Mouse (Mus musculus): ENCODE measurements around the gene Dnaaf3.

Gene Dnaaf3

DNA sequence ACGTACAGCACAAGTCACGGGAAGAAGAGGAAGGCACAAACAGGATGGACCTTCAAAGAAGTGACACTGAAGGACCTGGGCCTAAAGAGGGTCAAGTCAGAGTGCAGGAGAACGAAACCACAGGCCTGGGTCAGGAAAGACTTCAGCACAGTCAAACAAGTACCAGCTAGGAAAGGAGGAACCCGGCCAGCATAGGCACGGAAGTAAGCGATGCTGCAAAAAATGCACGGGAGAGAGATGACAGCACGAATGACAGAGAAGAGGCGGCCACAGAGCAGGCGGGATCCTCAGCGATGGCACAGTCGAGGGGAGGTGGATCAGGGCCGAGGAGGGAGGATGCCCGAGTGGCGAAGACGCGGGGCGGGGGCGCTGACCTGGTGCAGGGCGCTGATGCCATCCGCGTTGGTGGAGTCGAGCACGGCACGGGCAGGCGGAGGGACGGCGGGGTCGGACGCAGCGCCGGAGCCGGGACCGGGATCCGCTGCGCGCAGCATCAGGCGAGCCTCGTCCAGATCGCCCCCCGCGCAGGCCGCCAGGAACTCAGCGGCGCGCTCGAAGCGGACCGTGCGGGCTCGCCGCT is 31.3 kb downstream of the Dnaaf3 start:
- no peak for DNase-seq (ENCODE audit: low read depth, low spot score)

DNA sequence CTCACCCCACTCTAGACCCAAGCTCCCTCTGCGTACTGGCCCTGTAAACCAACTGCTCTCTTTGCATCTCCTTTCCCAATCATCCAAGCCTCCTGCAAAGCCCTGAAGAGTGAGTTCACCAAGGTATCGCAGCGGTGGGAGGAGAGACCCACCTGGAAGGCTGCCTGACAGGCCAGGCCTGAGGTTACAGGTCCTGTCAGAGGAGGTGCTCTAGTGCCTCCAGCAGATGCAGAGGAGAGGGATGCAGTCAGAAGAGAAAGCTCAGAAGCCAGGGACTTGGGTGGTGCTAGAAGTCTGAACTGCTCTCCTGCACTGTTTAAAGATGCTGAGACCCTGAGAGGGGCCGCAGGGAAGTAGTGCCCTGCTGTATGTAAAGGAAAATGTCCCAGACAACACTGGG is 33.2 kb downstream of the Dnaaf3 start:
- no peak for DNase-seq (ENCODE audit: low read depth, low spot score)

DNA sequence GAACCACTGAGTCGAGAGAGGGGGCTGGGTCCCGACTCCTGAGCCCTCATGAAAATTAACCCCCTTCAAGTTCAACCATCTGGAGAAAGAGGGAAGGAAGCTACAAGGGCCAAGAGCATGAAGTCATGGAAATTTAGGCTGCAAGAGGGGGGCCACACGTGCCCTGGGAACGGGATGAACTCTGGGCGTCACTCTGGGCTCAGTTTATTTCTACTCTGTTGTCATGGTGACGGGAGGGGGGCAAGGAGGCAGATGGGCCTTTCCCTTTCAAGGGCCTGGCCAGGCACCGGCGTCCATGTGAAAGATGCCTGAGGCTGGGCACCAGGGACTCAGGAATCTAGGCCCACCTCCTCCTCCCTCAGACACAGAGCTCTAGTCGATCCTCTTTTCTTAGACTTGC is 34.0 kb downstream of the Dnaaf3 start:
- no peak for DNase-seq (ENCODE audit: low read depth, low spot score)

DNA sequence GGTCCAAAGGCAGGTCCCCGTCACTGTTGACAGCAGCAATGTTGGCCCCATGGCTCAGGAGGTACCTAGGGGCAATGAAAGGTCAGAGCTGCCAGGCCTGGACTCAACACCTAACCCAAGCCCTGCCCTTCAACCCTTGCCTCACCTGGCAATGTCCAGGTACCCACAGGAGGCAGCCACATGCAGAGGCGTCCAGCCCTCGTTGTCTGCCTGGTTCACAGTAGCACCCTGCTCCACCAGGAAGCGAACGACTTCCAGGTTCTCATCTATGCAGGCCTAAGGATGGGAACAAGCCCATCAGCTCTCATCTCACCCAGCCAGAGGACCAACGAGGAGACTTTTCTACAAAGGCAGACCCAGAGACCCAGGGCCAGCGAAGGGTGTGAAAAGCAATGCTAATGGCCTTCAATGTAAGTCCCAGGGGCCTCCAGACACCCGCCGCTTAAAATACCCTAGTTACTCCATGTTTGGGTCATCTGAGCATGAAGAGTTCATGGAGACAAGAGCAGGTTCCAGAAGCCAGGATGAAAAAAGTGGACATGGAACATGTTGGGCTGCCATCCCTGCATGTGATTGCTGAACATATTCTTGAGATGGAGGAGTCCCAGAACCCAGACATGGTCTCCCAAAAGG is 34.9 kb downstream of the Dnaaf3 start:
- no peak for DNase-seq (ENCODE audit: low read depth, low spot score)

DNA sequence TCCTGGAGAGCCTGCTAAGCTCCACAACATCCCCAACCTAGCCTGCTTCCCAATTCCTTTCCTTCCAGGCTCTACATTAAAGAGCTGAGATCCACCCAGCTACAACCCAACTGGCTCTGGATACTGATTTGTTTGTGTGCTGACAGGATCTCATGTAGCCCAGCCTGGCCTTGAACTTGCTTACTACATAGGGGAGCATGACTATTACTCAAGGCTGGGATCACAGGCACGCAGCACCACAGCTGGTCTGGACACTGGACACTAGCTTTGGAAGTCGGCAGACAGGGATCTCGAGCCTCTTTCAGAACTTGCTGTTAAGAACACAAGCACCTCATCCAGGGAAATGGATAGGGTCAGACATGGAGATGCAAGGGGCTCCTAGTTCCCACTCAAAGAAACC is 35.8 kb downstream of the Dnaaf3 start:
- no peak for DNase-seq (ENCODE audit: low read depth, low spot score)

DNA sequence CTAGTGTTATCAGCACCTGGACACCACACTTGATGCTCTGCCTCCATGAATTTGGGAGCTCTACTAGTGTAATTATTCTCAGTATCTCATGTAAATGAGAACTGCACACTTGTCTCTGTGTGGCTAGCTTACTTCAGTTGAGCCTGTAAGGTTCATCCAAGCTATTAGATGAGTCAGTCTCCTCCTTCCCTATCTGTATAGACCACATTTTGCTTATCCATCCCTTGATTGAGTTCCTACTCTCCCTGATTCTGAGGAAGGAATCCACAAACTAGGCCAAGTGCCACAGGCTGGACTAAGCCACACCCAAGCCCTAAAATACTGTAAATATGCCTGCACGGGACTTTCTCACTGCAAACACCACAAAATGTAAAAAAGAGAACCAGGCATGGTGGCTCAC is 38.3 kb downstream of the Dnaaf3 start:
- no peak for DNase-seq (ENCODE audit: low read depth, low spot score)

DNA sequence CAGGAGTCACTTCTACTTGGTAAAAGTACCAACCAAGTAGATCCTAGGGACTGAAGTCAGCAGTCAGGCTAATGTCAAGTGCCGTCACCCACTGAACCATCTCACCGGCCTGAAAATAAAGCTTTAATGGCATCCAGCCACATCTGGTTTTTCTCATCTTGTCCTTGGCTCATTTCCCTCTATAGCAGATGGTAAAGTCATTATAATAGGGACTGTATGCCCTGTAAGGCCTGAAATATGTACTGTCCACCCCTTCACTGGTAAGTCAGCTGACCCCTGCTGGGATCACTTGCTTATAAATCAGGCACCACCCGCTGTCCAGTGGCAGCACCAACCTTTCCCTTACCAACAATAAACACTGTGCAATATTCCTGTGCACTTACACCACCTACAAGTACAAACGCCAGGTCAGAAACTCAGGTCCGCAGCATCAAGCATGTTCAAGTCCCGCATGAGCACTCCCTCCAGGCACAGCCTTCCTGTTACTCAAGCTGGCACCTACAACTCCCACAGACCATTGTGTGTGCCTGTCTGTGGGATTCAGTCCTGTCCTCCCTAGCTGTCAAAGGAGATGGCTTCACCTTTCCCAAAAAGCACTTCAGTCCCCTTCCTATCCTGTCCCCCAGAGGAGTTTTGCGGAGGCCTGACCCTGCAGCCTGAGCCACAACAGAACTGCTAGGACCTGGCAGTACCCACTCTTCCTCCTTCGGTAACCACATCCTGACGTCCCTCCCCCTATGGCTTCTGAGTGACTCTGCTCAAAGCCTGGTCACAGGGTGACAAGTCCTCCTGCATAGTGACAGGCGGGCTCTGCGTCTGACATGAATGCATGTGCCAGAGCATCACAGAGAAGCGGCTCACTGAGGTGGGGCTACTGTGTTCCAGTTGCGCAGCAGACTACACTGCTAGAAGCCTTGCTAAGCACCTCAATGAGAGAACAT is 39.7 kb downstream of the Dnaaf3 start:
- no peak for DNase-seq (ENCODE audit: low read depth, low spot score)

DNA sequence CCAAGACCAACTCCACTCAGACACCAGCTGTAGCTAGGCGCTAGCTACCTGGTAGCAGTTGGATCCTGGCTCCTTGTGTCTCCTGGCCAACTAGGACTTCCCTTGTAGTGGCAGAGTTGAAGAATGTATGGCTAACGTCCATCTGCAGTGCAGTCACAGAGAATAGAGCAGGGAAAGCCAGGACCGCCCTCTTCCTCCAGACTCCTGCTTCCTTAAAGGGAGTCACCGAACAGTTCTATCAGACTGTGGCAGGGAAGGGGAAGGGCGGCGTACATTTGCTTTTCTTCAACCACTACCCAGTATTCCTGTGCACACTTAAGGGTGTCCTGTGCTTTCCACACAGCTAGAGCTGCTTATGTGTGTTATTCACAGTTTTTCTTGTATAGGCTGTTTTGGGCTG is 40.9 kb downstream of the Dnaaf3 start:
- no peak for DNase-seq (ENCODE audit: low read depth, low spot score)

DNA sequence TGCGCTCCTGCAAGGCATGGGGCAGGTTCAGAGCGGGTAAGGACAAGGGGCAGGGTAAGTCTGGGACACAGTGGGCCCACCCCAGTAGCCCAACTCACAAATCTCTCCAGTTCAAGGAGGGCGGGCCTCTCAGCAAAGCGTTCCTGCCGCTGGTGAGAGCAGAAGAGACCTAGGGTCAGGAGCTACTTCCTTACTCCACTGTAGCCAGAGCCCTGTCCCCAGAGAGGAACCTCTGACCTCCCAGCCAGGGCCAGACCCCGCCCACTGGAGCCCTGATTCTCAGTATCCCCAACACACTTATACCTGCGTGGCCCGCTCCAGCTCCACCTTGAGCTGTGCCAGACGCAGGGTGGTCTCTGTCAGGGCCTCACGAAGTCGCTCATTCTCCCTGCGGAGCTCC is 50.0 kb downstream of the Dnaaf3 start:
- no peak for DNase-seq (ENCODE audit: low read depth, low spot score)

DNA sequence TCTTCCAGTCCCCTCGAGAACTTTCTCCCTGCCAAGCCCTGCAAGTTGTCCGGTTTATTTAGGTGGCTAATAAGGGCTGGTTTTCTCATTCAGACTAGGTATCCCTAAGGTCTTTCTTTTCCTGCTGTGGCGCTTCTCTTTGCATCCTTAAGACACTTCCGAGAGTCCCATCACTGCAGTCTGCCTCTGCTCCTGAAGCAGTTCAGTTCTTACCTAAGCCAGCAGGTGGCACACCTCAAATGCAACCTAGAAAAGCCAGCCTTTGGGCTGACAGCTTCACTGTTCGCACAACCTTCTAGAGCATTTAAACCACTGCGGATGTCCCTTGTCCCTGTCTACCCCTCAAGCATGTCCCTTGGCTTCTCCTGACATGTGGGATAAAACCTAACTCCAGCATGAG is 52.6 kb downstream of the Dnaaf3 start:
- no peak for DNase-seq (ENCODE audit: low read depth, low spot score)

DNA sequence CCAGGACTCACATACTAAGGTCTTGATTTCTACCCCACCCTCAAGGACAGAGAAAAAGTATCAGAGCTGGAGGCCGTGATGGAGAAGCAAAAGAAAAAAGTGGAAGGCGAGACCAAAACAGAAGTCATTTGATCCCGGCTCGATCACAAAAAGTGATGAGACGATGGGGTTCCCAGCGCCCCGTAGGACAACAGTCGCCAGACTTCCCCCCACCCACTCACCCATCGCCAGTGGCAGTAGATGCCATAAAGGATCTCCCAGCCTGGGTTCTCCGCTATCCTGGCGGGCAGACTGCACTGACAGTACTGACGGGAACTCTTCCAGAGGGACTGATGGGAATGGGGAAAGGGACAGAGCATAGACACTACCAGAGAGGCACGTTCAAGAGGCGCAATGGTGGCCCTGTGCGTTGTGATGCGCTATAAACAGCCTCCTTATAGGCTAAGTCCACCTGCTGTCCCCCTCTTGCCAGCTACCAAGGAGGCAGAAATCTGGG is 53.4 kb downstream of the Dnaaf3 start:
- no peak for DNase-seq (ENCODE audit: low read depth, low spot score)

DNA sequence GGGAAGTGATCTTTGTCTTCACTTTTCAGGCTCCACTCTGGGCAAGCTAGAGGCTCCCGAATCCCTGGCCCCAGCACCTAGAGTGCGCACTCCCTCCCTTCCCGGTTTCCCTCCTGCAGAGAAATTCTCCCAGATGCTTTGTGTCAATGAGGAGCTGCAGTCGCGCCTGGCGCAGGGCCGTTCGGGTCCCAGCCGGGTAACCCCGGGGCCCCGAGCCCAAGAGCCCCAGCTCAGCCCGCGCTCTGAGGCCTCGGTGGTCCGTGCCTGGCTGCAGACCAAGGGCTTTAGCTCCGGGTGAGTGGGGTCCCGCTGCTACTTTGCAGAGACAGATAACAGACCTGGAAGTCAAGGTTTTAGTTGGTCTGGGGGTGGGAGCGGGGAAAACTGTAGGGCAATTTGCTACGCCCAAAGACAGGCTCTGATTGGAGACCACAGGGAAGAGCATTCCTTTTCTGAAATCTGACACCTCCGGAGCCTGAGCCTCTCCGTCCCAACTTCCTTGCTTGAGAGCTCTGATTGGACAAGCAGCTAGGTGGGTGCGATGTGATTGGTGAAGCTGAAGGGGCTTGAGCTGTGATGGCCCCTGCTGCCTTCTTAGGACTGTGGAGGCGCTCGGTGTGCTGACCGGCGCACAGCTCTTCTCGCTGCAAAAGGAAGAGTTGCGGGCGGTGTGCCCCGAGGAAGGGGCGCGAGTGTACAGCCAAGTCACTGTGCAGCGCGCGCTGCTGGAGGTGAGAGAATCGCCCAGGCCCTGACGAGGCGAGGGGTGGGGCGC is 54.0 kb downstream of the Dnaaf3 start:
- peak; percentile 79 for DNase-seq (ENCODE audit: low read depth, low spot score)

DNA sequence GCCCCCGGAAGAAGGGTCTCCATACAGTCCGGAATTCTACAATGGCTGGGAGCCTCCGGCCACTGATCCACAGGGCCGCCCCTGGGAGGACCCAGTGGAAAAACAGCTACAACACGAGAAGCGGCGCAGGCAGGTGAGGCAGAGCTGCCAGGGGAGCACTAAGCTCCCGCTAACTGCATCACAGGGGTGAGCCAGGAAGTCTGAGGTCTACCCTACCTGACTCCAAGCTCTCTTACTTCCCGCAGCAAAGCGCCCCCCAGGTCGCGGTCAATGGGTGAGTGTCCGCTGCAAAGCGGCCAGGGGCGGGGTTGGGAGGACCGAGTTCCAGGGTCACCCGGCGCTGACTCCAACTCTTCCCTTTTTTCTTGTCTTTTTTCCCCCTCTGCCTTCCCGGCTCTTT is 58.3 kb downstream of the Dnaaf3 start:
- no peak for DNase-seq (ENCODE audit: low read depth, low spot score)
